Comparison of ENCODE assay signal across 12 mouse cellular contexts in genomic region chr5:112825091-112825794, GRCm38 (mm10).
A peak's percentile ranks its signal among the peaks of the same experiment; 100 is the strongest.
DNase-seq lines count a peak whose midpoint lies in the region; ATAC-seq lines count a peak whose summit lies in the region.
"Had no signal": no experiment of that assay in that cellular context is flagged by ENCODE, and none has a peak within 500 bp of the region (broad histone marks: within the 10 kb centered on the region; RNA-seq: fewer than 3 reads in every experiment).

No protein-coding gene starts in this region.

- peak; percentile 12 to 23 for DNase-seq in kidney, adult 8-10 months
- DNase-seq in embryo, embryonic 10.5 days (ENCODE audit: low spot score), result peak; percentile 49
- no peak for DNase-seq in urinary bladder, postnatal 36 days (ENCODE audit: low spot score in 2 of 2)
- no peak for DNase-seq in heart, adult 18-20 months
- DNase-seq: right cerebral cortex, postnatal 14 days; thymus, adult 18-20 months had no signal

- H3K4me2 ChIP-seq in kidney, embryonic 16.5 days (replicated peaks; ENCODE audit: low read depth, low read length), result no peak overlapping the region
- no peak overlapping the region for H3K4me2 ChIP-seq in hindbrain, embryonic 13.5 days
- peak overlapping the region; percentile 7; the same call in 1 of the 2 replicates for H3K4me2 ChIP-seq in midbrain, embryonic 15.5 days
- H3K4me2 ChIP-seq: heart, embryonic 13.5 days had no signal

- no peaks in the 10 kb centered on the region for H3K9me3 ChIP-seq in kidney, embryonic 16.5 days (ENCODE audit: low read length)
- no peaks in the 10 kb centered on the region for H3K9me3 ChIP-seq in hindbrain, embryonic 13.5 days
- H3K9me3 ChIP-seq in midbrain, embryonic 15.5 days, result no peaks in the 10 kb centered on the region
- H3K9me3 ChIP-seq: heart, embryonic 13.5 days had no signal

- WGBS in kidney, embryonic 16.5 days, result 71% methylated on average over 12 of the region's 12 CpGs
- WGBS in hindbrain, embryonic 13.5 days, result 29% methylated on average over 12 of the region's 12 CpGs
- WGBS in midbrain, embryonic 15.5 days, result 23% methylated on average over 12 of the region's 12 CpGs

- H3K27ac ChIP-seq in kidney, embryonic 16.5 days (ENCODE audit: low read length), result no peak overlapping the region
- H3K27ac ChIP-seq in hindbrain, embryonic 13.5 days, result peak overlapping the region; percentile 88
- peak overlapping the region; percentile 91 for H3K27ac ChIP-seq in midbrain, embryonic 15.5 days
- H3K27ac ChIP-seq: heart, embryonic 13.5 days; kidney, postnatal 0 days had no signal

- no peak overlapping the region for H3K4me3 ChIP-seq in kidney, embryonic 16.5 days (ENCODE audit: low read length)
- H3K4me3 ChIP-seq in hindbrain, embryonic 13.5 days, result no peak overlapping the region
- no peak overlapping the region for H3K4me3 ChIP-seq in midbrain, embryonic 15.5 days
- H3K4me3 ChIP-seq: heart, embryonic 13.5 days had no signal

- no peaks in the 10 kb centered on the region for H3K36me3 ChIP-seq in kidney, embryonic 16.5 days (ENCODE audit: insufficient read depth, low read length)
- H3K36me3 ChIP-seq in hindbrain, embryonic 13.5 days, result no peaks in the 10 kb centered on the region
- H3K36me3 ChIP-seq in midbrain, embryonic 15.5 days (replicated peaks), result no peaks in the 10 kb centered on the region

- no peak overlapping the region for H3K9ac ChIP-seq in kidney, embryonic 16.5 days (replicated peaks; ENCODE audit: low read length)
- H3K9ac ChIP-seq in hindbrain, embryonic 13.5 days, result no peak overlapping the region
- H3K9ac ChIP-seq in midbrain, embryonic 15.5 days, result no peak overlapping the region; the same call in 1 of the 2 replicates
- H3K9ac ChIP-seq: heart, embryonic 13.5 days had no signal

- no peaks in the 10 kb centered on the region for H3K4me1 ChIP-seq in kidney, embryonic 16.5 days (ENCODE audit: insufficient read depth, low read length)
- peaks cover 31% of the 10 kb centered on the region for H3K4me1 ChIP-seq in hindbrain, embryonic 13.5 days (replicated peaks)
- H3K4me1 ChIP-seq in midbrain, embryonic 15.5 days, result peaks cover 30% of the 10 kb centered on the region
- H3K4me1 ChIP-seq: heart, embryonic 13.5 days had no signal

- no peaks in the 10 kb centered on the region for H3K27me3 ChIP-seq in kidney, embryonic 16.5 days (ENCODE audit: insufficient read depth, low read length)
- H3K27me3 ChIP-seq in hindbrain, embryonic 13.5 days, result no peaks in the 10 kb centered on the region
- H3K27me3 ChIP-seq in midbrain, embryonic 15.5 days (replicated peaks), result no peaks in the 10 kb centered on the region
- H3K27me3 ChIP-seq: CH12.LX; heart, embryonic 13.5 days had no signal

- ATAC-seq in kidney, embryonic 16.5 days (ENCODE audit: low FRiP score, low TSS enrichment), result no peak
- ATAC-seq in hindbrain, embryonic 13.5 days (ENCODE audit: low FRiP score), result peak; percentile 65; the same call in 1 of the 2 replicates
- ATAC-seq in midbrain, embryonic 15.5 days (replicated peaks), result peak; percentile 80

Comparison
In these comparisons a context has a peak if more than half of its experiments do, and no peak if none do; other contexts are left out.
1. DNase-seq: peak in kidney, adult 8-10 months (2 of 2) and embryo, embryonic 10.5 days (single experiment); none in urinary bladder, postnatal 36 days (0 of 2) and heart, adult 18-20 months (0 of 2).